Mouse (Mus musculus): ENCODE data around the gene Lrriq1. TPM values are rescaled to one million over a fixed set of nuclear protein-coding genes. Genes with fewer than 3 reads are reported as not detected.

Gene Lrriq1
- total and polyA plus RNA-seq, 3 experiments, result not detected

GRCm38 (mm10) chr10:103029730-103030490, 206.2 kb downstream of the Lrriq1 start, which contains the start of gene Alx1:
TSS of gene Alx1 (minus strand) at chr10:103030215.
- in situ Hi-C loops (cut with MboI; ENCODE audit: low pct_ligation_motif_present, low pct_unique_long_range_greater_than_20kb, low sequenced_read_pairs), result no loop called here
- no peaks in the 10 kb centered on the region for H3K36me3 ChIP-seq (replicated peaks in 1 of 2; ENCODE audit: control insufficient read depth in 1 of 2, insufficient read depth in 1 of 2, low read length in 1 of 2)
- H3K4me1 ChIP-seq (ENCODE audit: control insufficient read depth in 1 of 2, insufficient read depth in 2 of 2), result no peaks in the 10 kb centered on the region
- H3K9me3 ChIP-seq (replicated peaks; ENCODE audit: low read length), result peaks cover 51% of the 10 kb centered on the region
- no peak within 1 kb of the TSS for H3K9ac ChIP-seq (ENCODE audit: insufficient read depth, low read depth)
- H3K79me2 ChIP-seq (replicated peaks; ENCODE audit: control insufficient read depth, extremely low read depth, insufficient read depth, poor library complexity, severe bottlenecking), result no peaks in the 10 kb centered on the region
- H3K27me3 ChIP-seq (replicated peaks), result no peaks in the 10 kb centered on the region
- no peak for TF ChIP-seq CHD2 (IDR thresholded peaks at IDR 0.05; ENCODE audit: low read length)
- no peak for TF ChIP-seq ELF1 (IDR thresholded peaks at IDR 0.05; ENCODE audit: low read depth, low read length)
- DNase-seq (ENCODE audit: extremely low read depth), result no peak
- no peak within 1 kb of the TSS for H3K4me3 ChIP-seq (replicated peaks in 1 of 3; ENCODE audit: low read depth in 2 of 3, low read length in 2 of 3, poor library complexity in 1 of 3)
- no peak within 1 kb of the TSS for H3K4me2 ChIP-seq (ENCODE audit: insufficient read depth, low read depth, poor library complexity, severe bottlenecking)
- dilution Hi-C loops (cut with MboI; ENCODE audit: extremely low pct_ligation_motif_present, extremely low pct_unique_long_range_greater_than_20kb, low sequenced_read_pairs), result no loop called here
- H3K27ac ChIP-seq (ENCODE audit: insufficient read depth, low read depth), result no peak within 1 kb of the TSS

GRCm38 (mm10) chr10:103029132-103029729, 206.9 kb downstream of the Lrriq1 start:
- TF ChIP-seq POLR2A (IDR thresholded peaks at IDR 0.05; ENCODE audit: low read depth, low read length), result no peak
- no peak for TF ChIP-seq MYC (IDR thresholded peaks at IDR 0.05; ENCODE audit: low read depth, low read length)
- TF ChIP-seq MAFK (IDR thresholded peaks at IDR 0.05; ENCODE audit: insufficient replicate concordance, low read length), result no peak
- TF ChIP-seq CHD2 (IDR thresholded peaks at IDR 0.05; ENCODE audit: low read length), result no peak
- TF ChIP-seq PAX5 (IDR thresholded peaks at IDR 0.05; ENCODE audit: low read length), result no peak
- TF ChIP-seq ETS1 (conservative IDR thresholded peaks at IDR 0.05; ENCODE audit: low read depth, low read length), result no peak
- no peak for TF ChIP-seq NRF1 (IDR thresholded peaks at IDR 0.05; ENCODE audit: low read depth, low read length)
- TF ChIP-seq USF1 (IDR thresholded peaks at IDR 0.05; ENCODE audit: low read depth, low read length), result no peak
- no peak for TF ChIP-seq HCFC1 (IDR thresholded peaks at IDR 0.05; ENCODE audit: low read depth, low read length)
- TF ChIP-seq ZC3H11A (IDR thresholded peaks at IDR 0.05; ENCODE audit: low read depth, low read length), result no peak
- no peaks in the 10 kb centered on the region for H3K27me3 ChIP-seq (replicated peaks)
- H3K4me2 ChIP-seq (ENCODE audit: insufficient read depth, low read depth, poor library complexity, severe bottlenecking), result no peak overlapping the region
- H3K9me3 ChIP-seq (replicated peaks; ENCODE audit: low read length), result peaks cover 45% of the 10 kb centered on the region
- no peak for DNase-seq (ENCODE audit: extremely low read depth)
- dilution Hi-C loops (cut with MboI; ENCODE audit: extremely low pct_ligation_motif_present, extremely low pct_unique_long_range_greater_than_20kb, low sequenced_read_pairs) (no loop called here), in situ Hi-C loops (cut with MboI; ENCODE audit: low pct_ligation_motif_present, low pct_unique_long_range_greater_than_20kb, low sequenced_read_pairs) (no loop called here)
- H3K4me3 ChIP-seq (replicated peaks in 1 of 3; ENCODE audit: low read depth in 2 of 3, low read length in 2 of 3, poor library complexity in 1 of 3), result no peak overlapping the region
- H3K4me1 ChIP-seq (ENCODE audit: control insufficient read depth in 1 of 2, insufficient read depth in 2 of 2), result no peaks in the 10 kb centered on the region
- no peak overlapping the region for H3K27ac ChIP-seq (ENCODE audit: insufficient read depth, low read depth)
- no peaks in the 10 kb centered on the region for H3K36me3 ChIP-seq (replicated peaks in 1 of 2; ENCODE audit: control insufficient read depth in 1 of 2, insufficient read depth in 1 of 2, low read length in 1 of 2)
- no peaks in the 10 kb centered on the region for H3K79me2 ChIP-seq (replicated peaks; ENCODE audit: control insufficient read depth, extremely low read depth, insufficient read depth, poor library complexity, severe bottlenecking)
- no peak overlapping the region for H3K9ac ChIP-seq (ENCODE audit: insufficient read depth, low read depth)

Measured in CH12.LX (cell line).